Mouse (Mus musculus): ENCODE data around the gene Adamts15.

Adamts15 gene

GRCm38 (mm10) chr9:30922197-30922894 lies at the start of gene Adamts15:
TSS of gene Adamts15 (minus strand) at chr9:30922452.
- WGBS: 1% methylated on average over 47 of the region's 47 CpGs

GRCm38 (mm10) chr9:30971967-30972366 lies 49.7 kb upstream of the Adamts15 start:
- WGBS: 73% methylated on average over 4 of the region's 4 CpGs

GRCm38 (mm10) chr9:30970001-30970400 lies 47.7 kb upstream of the Adamts15 start:
- 65% methylated on average over 3 of the region's 3 CpGs for WGBS

- WGBS: 87% methylated on average over 6 of the region's 6 CpGs
These were observed 45.9 kb upstream of the Adamts15 start for GRCm38 (mm10) chr9:30968130-30968529.

GRCm38 (mm10) chr9:30966881-30967280 lies 44.6 kb upstream of the Adamts15 start:
- 81% methylated on average over 7 of the region's 7 CpGs for WGBS

GRCm38 (mm10) chr9:30964685-30965084 lies 42.4 kb upstream of the Adamts15 start:
- WGBS: 47% methylated on average over 10 of the region's 10 CpGs

- WGBS: 89% methylated on average over 4 of the region's 4 CpGs
These were observed 41.5 kb upstream of the Adamts15 start for GRCm38 (mm10) chr9:30963780-30964179.

- WGBS: 93% methylated on average over 9 of the region's 9 CpGs
These were observed 33.0 kb upstream of the Adamts15 start for GRCm38 (mm10) chr9:30955246-30955645.

- 77% methylated on average over 8 of the region's 8 CpGs for WGBS
These were observed 31.0 kb upstream of the Adamts15 start for GRCm38 (mm10) chr9:30953287-30953686.

- WGBS: 86% methylated on average over 5 of the region's 5 CpGs
These were observed 29.2 kb upstream of the Adamts15 start for GRCm38 (mm10) chr9:30951461-30951860.

GRCm38 (mm10) chr9:30950592-30950991 lies 28.3 kb upstream of the Adamts15 start:
- 53% methylated on average over 4 of the region's 4 CpGs for WGBS

GRCm38 (mm10) chr9:30949971-30950370 lies 27.7 kb upstream of the Adamts15 start:
- 67% methylated on average over 4 of the region's 4 CpGs for WGBS

- WGBS: 80% methylated on average over 3 of the region's 3 CpGs
These were observed 27.2 kb upstream of the Adamts15 start for GRCm38 (mm10) chr9:30949422-30949821.

- 90% methylated on average over 1 of the region's 1 CpGs for WGBS
These were observed 23.0 kb upstream of the Adamts15 start for GRCm38 (mm10) chr9:30945276-30945675.

GRCm38 (mm10) chr9:30944234-30944633 lies 22.0 kb upstream of the Adamts15 start:
- 30% methylated on average over 1 of the region's 1 CpGs for WGBS

GRCm38 (mm10) chr9:30943341-30943740 lies 21.1 kb upstream of the Adamts15 start:
- WGBS: 2% methylated on average over 14 of the region's 14 CpGs

- WGBS: under 1% methylated on average over 95 of the region's 96 CpGs
These were observed 20.5 kb upstream of the Adamts15 start, which contains the start of gene Adamts8 for GRCm38 (mm10) chr9:30942512-30943313. TSS of gene Adamts8 (plus strand) at chr9:30942562.

- WGBS: 4% methylated on average over 6 of the region's 6 CpGs
These were observed 18.1 kb upstream of the Adamts15 start for GRCm38 (mm10) chr9:30940328-30940727.

GRCm38 (mm10) chr9:30936674-30937438 lies 14.6 kb upstream of the Adamts15 start:
- 28% methylated on average over 9 of the region's 9 CpGs for WGBS

- whole genome bisulfite sequencing: 60% methylated on average over 6 of the region's 6 CpGs
These were observed 12.6 kb upstream of the Adamts15 start for GRCm38 (mm10) chr9:30934827-30935226.

- WGBS: 60% methylated on average over 4 of the region's 4 CpGs
These were observed 10.1 kb upstream of the Adamts15 start for GRCm38 (mm10) chr9:30932346-30932745.

- 96% methylated on average over 2 of the region's 2 CpGs for WGBS
These were observed 6.5 kb upstream of the Adamts15 start for GRCm38 (mm10) chr9:30928759-30929158.

Data from cerebral cortex, adult 2 months (tissue).